Mouse (Mus musculus) yolk sac, embryonic 10.5 days (tissue): ENCODE measurements around the gene Krtap9-3.

Experiments used
- DNase-seq: peaks from one replicate; pipeline ENCODE4 v3.0.0-alpha.2; 2017; ENCODE audit warnings: low spot score

The Krtap9-3 gene

GRCm38 (mm10) chr11:99566530-99566929 lies 31.4 kb downstream of the Krtap9-3 start, which contains the start of gene Krtap3-1:
Gene Krtap3-1, minus strand, starts transcription at chr11:99566630.
- DNase-seq, result no peak

GRCm38 (mm10) chr11:99562580-99562979 lies 35.3 kb downstream of the Krtap9-3 start:
- DNase-seq, result no peak

DNA sequence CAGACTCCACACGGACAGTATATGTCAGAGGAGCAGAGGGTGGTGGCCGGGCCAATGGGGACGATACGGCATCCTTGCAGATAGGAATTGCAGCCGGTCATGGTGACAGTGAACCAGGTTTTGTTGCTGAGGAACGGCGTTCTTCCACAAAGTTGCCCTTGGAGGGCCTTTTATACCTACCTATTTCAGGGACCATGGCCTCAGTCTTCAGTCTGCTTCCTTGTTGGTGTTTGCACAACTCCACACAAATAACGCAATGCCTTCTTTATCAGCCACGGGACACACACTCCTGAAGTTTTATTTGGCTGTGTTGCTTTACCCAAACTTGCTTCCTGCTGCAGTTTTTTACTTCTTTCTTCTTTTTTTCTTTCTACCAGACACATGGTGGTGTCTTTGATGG lies 38.5 kb downstream of the Krtap9-3 start, which contains the start of gene Gm11939:
Gene Gm11939 (minus strand): TSS at position 101 of the 400 bp plus-strand sequence.
- DNase-seq, result no peak

GRCm38 (mm10) chr11:99557976-99558745 lies 39.7 kb downstream of the Krtap9-3 start:
- no peak for DNase-seq

GRCm38 (mm10) chr11:99556753-99557152 lies 41.2 kb downstream of the Krtap9-3 start, which contains the start of gene Krtap3-2:
Gene Krtap3-2, minus strand, starts transcription at chr11:99556853.
- no peak for DNase-seq

- no peak for DNase-seq
These were observed 41.7 kb downstream of the Krtap9-3 start for GRCm38 (mm10) chr11:99556195-99556594.

DNA sequence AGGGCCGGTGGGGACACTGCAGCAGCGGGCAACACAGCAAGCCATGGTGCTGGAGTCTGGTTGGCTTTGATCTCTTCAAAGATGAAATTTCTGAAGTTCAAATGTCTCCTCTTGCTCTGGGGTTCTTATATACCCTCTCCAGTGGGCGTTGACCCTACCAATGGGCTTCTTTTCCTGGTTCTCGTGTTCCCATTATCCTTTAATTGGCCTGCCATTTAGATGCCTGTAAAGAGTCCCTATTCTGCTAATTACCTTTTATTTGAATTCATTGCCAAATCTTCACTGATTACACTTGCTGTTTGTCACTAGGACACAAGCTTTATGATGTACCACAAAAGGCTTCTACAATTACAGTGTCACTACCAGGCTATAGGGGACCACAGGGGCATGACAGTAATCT lies 47.1 kb downstream of the Krtap9-3 start, which contains the start of gene Krtap3-3:
Gene Krtap3-3 (minus strand): TSS at position 101 of the 400 bp plus-strand sequence.
- no peak for DNase-seq

DNA sequence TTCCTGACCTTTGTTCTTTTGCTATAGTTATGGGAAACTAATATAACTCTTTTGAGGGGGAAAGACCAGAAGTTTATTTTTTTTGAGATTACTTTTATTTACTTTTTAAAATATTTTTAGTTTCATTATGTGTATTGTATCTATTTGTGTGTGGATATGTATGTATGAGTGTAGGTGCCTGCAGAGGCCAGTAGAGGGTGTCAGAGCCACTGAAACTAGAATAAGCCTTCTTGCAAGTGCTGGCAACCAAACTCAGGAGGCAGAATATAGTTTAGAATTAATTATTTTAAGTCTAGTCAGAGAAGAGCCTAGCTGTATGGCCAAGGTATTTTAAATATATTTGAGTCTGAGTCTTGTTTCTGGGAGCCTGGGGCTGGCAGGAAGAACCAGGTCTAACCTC lies 50.0 kb downstream of the Krtap9-3 start:
- no peak for DNase-seq
